Mouse (Mus musculus) neural tube, embryonic 13.5 days (tissue): ENCODE measurements at regions not wholly inside any gene's neighbourhood (a gene's known extent, or its start where the extent isn't known, plus 50 kb on each side); places are given as distances from the start of the nearest gene placed in this dataset.

ENCODE experiments used
- ATAC-seq: fragments of 200-750 bp; cut with Nextera tagmentation; 2 replicates; pipeline ENCODE4 v1.8.0; 2017; ENCODE audit warnings: low read depth, mild to moderate bottlenecking, moderate TSS enrichment, moderate library complexity
- H3K27ac ChIP-seq: fragments of 300-500 bp; sonication (generic); replicated peaks from 2 replicates; pipeline ENCODE4 v1.5.1; 2015; ENCODE audit warnings: moderate library complexity, mild to moderate bottlenecking, inconsistent platforms
- H3K27me3 ChIP-seq: fragments of 300-500 bp; sonication (generic); 2 replicates; pipeline ENCODE4 v1.6.1; 2015; ENCODE audit warnings: mild to moderate bottlenecking, inconsistent platforms
- H3K36me3 ChIP-seq: fragments of 300-500 bp; sonication (generic); 2 replicates; pipeline ENCODE4 v1.6.1; 2015; ENCODE audit warnings: mild to moderate bottlenecking, inconsistent platforms
- H3K4me1 ChIP-seq: fragments of 300-500 bp; sonication (generic); replicated peaks from 2 replicates; pipeline ENCODE4 v1.6.1; 2015; ENCODE audit warnings: inconsistent platforms
- H3K4me2 ChIP-seq: fragments of 300-500 bp; sonication (generic); 2 replicates; pipeline ENCODE4 v1.6.1; 2015; ENCODE audit warnings: inconsistent platforms, mild to moderate bottlenecking, moderate library complexity
- H3K4me3 ChIP-seq: fragments of 300-500 bp; sonication (generic); 2 replicates; pipeline ENCODE4 v1.5.1; 2015; ENCODE audit warnings: mild to moderate bottlenecking, inconsistent platforms
- H3K9ac ChIP-seq: fragments of 300-500 bp; sonication (generic); 2 replicates; pipeline ENCODE4 v1.6.1; 2015; ENCODE audit warnings: moderate library complexity, mild to moderate bottlenecking, inconsistent platforms
- H3K9me3 ChIP-seq: fragments of 300-500 bp; sonication (generic); 2 replicates; pipeline ENCODE4 v1.6.1; 2016; ENCODE audit warnings: inconsistent platforms
- WGBS: fragments of 180-500 bp; shearing (Covaris S2); methylation state at CpG from one replicate; pipeline ENCODE4 v1.1.7; 2015; 5-methylcytosine and 5-hydroxymethylcytosine counted together

DNA sequence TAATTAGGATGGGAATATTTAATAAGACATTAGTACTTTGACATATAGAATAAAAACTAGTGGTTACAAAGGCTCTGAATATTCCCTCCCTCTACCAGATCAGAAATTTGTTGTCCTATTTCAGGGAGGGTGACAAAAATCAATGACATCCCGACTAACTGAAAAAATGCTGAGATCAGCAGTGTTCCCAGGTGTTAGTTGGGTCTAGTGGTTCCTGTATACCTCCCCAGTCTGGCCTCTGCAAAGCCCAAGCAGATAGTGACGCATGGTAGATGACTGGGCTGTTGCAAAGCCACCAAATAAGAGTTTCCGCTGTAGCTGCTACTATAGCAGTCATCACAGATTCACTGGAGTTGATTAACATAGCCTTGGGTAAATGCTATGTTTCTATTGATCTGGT is 59.9 kb upstream of the Gm4791 start:
- H3K4me2 ChIP-seq: no peak overlapping the region
- H3K27me3 ChIP-seq: no peaks in the 10 kb centered on the region
- H3K4me3 ChIP-seq: no peak overlapping the region
- H3K9ac ChIP-seq: no peak overlapping the region
- H3K27ac ChIP-seq: no peak overlapping the region
- no peaks in the 10 kb centered on the region for H3K9me3 ChIP-seq
- WGBS: 80% methylated on average over 3 of the region's 3 CpGs
- no peak for ATAC-seq
- H3K4me1 ChIP-seq: no peaks in the 10 kb centered on the region
- H3K36me3 ChIP-seq: no peaks in the 10 kb centered on the region

DNA sequence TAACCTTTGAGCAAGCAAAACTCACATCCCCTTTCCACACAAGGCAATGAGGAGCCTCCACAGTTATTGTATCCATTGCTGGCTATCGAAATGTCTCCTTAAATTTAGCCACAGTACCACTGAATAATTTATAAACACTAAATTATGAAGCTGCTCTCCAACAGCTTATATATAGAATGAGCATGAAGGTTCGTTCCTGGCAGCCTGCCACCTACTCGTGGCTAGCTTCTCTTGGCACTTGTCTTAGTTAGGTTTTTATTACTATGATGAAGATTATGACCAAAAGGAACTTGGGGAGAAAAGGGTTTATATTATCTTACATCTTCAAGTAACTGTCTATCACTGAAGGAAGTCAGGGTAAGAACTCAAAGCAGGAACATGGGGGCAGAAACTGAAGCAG is 72.9 kb upstream of the Gm4791 start:
- no peaks in the 10 kb centered on the region for H3K27me3 ChIP-seq
- H3K9ac ChIP-seq: no peak overlapping the region
- no peak overlapping the region for H3K4me2 ChIP-seq
- no peaks in the 10 kb centered on the region for H3K36me3 ChIP-seq
- H3K4me1 ChIP-seq: no peaks in the 10 kb centered on the region
- WGBS: 54% methylated on average over 3 of the region's 3 CpGs
- no peak overlapping the region for H3K27ac ChIP-seq
- no peaks in the 10 kb centered on the region for H3K9me3 ChIP-seq
- H3K4me3 ChIP-seq: no peak overlapping the region
- no peak for ATAC-seq

DNA sequence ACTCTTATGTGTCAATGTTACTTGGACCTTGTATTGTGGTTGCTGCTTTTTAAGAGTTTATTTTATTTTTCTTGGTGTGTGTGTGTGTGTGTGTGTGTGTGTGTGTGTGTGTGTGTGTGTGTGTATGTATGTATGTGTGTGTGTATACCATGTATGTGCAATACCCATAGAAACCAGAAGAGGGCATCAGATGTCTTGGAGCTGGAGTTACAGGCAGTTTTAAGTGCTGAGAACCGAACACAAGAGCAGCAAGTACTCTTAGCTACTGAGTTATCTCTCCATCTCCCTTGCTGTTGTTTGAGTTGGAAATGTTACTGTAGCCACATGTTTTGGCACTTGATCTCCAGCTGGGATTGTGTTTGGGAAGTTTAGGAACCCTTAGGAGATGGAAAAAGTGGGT is 78.5 kb upstream of the Gm4791 start:
- WGBS: 87% methylated on average over 1 of the region's 1 CpGs

DNA sequence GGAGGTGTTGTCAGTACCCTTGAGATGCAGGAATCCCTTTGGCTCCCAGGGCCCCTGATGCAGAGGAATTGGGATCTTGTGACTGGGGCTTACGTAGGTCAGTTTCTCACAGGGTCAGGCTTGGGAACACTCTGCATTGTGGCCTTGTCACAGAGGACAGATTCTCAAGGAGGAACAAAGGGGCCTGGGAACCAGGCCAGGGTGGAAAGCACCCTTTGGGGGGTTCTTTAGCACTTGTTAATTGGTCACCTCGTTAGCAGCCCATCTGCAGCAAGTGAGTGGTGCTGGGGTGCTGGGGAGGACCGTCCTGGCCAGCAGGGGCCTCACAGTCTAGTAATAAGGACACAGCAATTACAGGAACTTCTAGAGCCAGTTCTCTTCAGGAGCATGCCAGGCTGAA is 85.3 kb upstream of the Gm4791 start:
- Histone ChIP-seq H3K4me2 (no peak overlapping the region), H3K36me3 (no peaks in the 10 kb centered on the region), H3K27me3 (no peaks in the 10 kb centered on the region), H3K27ac (no peak overlapping the region), H3K4me1 (peaks cover 6% of the 10 kb centered on the region; the same call in 1 of the 2 replicates), H3K9ac (no peak overlapping the region), H3K9me3 (no peaks in the 10 kb centered on the region), H3K4me3 (no peak overlapping the region)
- ATAC-seq: no peak
- 24% methylated on average over 3 of the region's 3 CpGs for WGBS

More for the DNA sequence above, 78.5 kb upstream of the Gm4791 start:
- Histone ChIP-seq H3K4me1 (no peaks in the 10 kb centered on the region), H3K9ac (no peak overlapping the region), H3K36me3 (no peaks in the 10 kb centered on the region), H3K9me3 (no peaks in the 10 kb centered on the region), H3K4me3 (no peak overlapping the region), H3K27me3 (no peaks in the 10 kb centered on the region), H3K27ac (no peak overlapping the region), H3K4me2 (no peak overlapping the region)
- ATAC-seq: no peak

DNA sequence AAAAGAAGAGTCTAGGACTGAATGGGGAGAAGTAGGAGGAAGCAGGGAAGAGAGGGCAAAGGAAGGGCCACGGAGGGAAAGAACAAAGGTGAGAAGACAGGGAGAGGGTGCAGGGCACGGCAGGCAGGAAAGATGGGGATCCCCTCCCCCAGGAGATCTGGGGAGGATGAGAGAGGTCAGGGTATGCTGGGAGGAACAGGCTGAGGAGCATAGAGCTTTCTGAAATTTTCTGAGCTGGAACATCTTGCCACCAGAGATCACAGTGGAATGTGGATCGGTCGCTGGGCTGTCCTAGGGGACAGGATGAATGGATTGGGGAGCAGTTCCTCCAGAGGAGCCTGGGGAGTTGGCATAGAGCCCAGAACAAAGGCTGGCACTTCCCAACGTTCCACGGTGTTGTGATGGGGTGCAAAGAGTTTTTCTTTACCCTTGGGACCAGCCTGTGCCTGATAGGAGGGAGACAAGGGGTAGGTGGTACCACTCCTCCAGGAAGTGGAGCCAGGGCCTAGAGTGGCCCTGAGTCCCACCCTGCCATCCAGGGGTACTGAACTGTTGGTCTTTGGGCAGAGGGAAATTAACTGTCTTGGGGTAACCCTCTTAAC is 89.0 kb upstream of the Gm4791 start:
- no peak overlapping the region for H3K4me3 ChIP-seq
- 40% methylated on average over 6 of the region's 6 CpGs for WGBS
- H3K4me2 ChIP-seq: no peak overlapping the region
- peaks cover 6% of the 10 kb centered on the region; the same call in 1 of the 2 replicates for H3K4me1 ChIP-seq
- ATAC-seq: no peak
- H3K9ac ChIP-seq: no peak overlapping the region
- H3K36me3 ChIP-seq: no peaks in the 10 kb centered on the region
- H3K27ac ChIP-seq: no peak overlapping the region
- no peaks in the 10 kb centered on the region for H3K27me3 ChIP-seq
- no peaks in the 10 kb centered on the region for H3K9me3 ChIP-seq

DNA sequence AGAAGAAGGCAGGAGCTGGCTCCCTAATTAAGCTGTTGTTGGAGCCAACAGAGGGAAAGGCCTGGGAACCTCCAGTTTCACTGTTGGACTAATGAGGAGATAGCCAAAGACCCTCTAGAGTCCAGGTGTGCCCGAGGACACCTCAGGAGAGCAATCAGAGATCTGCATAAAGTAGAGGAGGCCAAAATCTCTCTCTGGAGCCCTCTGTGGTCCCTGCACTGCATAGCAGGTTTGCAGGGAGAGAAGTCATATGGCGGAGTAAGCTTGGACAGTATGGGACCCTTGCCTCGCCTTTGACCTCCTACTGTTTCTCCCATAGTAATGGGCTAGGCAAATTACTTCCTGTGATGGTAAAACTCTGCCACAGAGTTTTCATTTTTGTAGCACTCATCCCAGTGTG is 93.5 kb upstream of the Gm4791 start:
- Histone ChIP-seq H3K36me3 (no peaks in the 10 kb centered on the region), H3K4me3 (no peak overlapping the region), H3K9ac (no peak overlapping the region), H3K4me1 (peaks cover 18% of the 10 kb centered on the region), H3K27me3 (no peaks in the 10 kb centered on the region; the same call in 1 of the 2 replicates), H3K27ac (no peak overlapping the region), H3K9me3 (no peaks in the 10 kb centered on the region), H3K4me2 (no peak overlapping the region)
- ATAC-seq: no peak
- WGBS: 90% methylated on average over 3 of the region's 3 CpGs

DNA sequence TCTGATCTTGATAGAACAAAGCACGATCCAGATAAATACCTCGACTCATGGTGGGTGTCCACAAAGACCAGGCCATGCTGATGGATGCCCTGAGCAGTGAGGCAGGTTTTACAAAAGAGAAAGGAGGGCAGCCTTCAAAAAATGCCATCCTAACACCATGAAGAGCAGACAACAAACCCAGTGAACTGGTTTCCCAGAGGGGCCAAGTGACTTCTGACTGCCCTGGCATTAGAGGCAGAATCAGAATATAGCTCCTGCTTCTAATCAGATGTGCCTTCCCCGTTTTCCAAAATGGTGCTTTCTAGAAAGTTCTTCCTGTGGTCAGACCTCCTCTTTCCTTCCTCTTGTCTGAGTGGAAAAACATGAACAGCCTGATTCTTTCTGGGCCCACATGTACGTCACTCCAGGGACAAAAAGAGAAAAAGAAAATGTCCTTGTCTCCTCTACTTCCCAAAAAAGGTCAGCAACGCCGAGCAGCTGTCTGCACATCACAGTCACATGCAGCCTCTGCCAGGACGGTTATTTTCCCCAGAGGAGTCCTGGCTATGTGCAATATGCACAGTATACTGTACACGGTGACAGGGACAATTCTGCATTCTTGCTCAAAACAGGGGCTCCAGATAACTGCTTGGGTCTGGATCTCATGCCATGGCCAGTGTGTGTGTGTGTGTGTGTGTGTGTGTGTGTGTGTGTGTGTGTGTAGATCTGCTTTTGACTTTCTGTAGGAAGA is 94.9 kb upstream of the Gm4791 start:
- H3K4me2 ChIP-seq: no peak overlapping the region
- H3K4me1 ChIP-seq: peaks cover 24% of the 10 kb centered on the region
- no peaks in the 10 kb centered on the region for H3K9me3 ChIP-seq
- no peaks in the 10 kb centered on the region; the same call in 1 of the 2 replicates for H3K27me3 ChIP-seq
- no peak overlapping the region for H3K27ac ChIP-seq
- H3K36me3 ChIP-seq: no peaks in the 10 kb centered on the region
- ATAC-seq: no peak
- H3K4me3 ChIP-seq: no peak overlapping the region
- H3K9ac ChIP-seq: no peak overlapping the region
- WGBS: 44% methylated on average over 8 of the region's 8 CpGs

DNA sequence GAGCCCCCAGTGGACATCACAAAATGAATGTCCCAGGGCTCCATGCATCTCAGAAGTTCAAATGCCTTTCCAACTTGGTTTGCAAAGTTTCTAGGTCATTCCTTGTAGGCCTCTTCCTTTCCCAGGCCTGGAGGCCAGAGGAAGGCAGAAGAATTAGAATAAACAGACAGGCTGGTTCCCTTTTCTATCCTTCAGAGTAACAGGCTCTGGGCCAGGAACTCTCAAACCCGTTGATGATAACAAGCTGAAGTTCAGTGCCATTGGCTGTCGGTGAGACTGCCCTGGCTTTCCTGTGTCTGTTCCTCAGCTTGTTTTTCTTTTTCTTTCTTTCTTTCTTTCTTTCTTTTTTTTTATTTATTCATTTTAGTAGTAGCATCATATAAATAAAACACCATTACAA is 99.3 kb upstream of the Gm4791 start:
- no peaks in the 10 kb centered on the region for H3K36me3 ChIP-seq
- H3K4me1 ChIP-seq: peaks cover 33% of the 10 kb centered on the region
- H3K9me3 ChIP-seq: 0 out of 2 replicates have a peak, but pooled peaks cover 4% of the 10 kb centered on the region
- H3K4me2 ChIP-seq: no peak overlapping the region
- 83% methylated on average over 2 of the region's 2 CpGs for WGBS
- no peaks in the 10 kb centered on the region; the same call in 1 of the 2 replicates for H3K27me3 ChIP-seq
- H3K9ac ChIP-seq: no peak overlapping the region
- H3K27ac ChIP-seq: no peak overlapping the region
- no peak overlapping the region for H3K4me3 ChIP-seq
- ATAC-seq: no peak

DNA sequence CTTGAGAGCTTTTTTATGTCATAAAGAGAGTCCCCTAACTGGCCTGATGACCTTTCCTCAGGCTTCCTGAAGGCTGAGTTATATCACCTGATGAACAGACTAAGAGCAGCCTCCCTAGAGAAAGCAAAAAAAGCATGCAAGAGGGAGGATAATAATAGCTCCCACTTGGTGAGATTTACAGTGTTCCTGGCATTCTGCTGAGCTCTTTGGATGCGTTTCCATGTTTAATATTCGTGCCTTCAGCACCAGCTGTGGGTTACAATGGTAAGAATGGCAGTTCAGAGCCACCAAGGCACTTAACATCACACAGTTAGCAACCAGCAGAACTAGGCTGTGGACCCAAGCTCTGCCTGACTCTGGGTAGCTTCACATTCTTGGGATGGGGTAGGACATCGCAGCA is 100.4 kb upstream of the Gm4791 start:
- Histone ChIP-seq H3K9me3 (0 out of 2 replicates have a peak, but pooled peaks cover 7% of the 10 kb centered on the region), H3K36me3 (no peaks in the 10 kb centered on the region), H3K9ac (no peak overlapping the region), H3K4me2 (no peak overlapping the region), H3K27me3 (no peaks in the 10 kb centered on the region; the same call in 1 of the 2 replicates), H3K4me1 (peaks cover 32% of the 10 kb centered on the region), H3K27ac (no peak overlapping the region), H3K4me3 (no peak overlapping the region)
- no peak for ATAC-seq
- WGBS: 46% methylated on average over 3 of the region's 3 CpGs

DNA sequence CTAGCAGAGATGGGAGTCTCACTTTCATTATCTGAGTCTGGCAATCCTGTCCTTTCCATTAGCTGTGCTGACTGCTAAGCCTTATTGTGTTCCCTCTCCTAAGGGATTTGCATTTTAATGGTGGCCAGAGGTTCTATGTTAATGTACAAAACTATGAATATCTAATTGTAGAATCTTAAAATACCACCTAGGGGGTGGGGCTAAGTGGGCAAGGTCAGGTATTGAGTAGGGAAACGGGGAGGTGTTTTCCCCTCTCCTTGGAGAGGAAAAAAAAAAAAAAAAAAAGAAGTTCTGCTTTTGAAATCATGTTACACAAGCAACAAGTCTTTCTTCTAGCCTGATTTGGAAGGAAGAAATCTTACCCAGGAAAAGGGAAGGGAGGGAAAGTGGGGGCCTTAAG is 106.7 kb upstream of the Gm4791 start:
- Histone ChIP-seq H3K36me3 (no peaks in the 10 kb centered on the region), H3K27ac (no peak overlapping the region)

DNA sequence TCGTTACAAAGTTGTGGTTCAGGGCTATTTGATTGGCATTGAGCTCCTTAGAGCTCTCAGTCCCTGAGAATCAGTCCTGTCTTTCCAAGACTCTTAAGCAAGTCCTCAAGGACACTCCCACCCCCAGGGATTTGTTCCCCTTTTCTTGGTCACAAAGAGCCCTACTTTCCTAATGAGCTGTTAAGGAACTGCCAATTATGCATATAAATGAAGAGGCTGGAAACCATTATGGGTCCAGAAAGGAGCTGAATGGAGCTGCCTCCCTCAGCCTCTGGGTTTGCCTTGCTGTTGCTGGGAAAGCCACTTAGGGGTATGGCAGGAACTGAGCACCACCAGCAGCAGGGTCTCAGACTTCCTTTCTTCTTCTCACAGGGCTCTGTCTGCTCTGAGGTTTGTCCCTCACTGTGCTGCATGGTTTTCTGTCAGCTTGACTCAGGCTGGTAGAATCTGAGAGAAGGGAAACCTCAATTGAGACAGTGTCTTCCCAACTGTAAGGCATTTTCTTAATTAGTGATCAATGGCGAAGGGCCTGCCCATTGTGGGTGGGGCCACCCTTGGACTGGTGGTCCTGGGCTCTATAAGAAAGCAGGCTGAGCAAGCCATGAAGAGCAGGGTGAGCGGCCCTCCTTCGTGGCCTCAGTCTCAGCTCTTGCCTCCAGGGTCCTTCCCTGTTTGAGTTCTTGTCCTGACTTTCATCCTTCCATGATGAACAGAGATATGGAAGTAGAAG is 108.4 kb upstream of the Gm4791 start:
- H3K27me3 ChIP-seq: no peaks in the 10 kb centered on the region

More for the DNA sequence above, 106.7 kb upstream of the Gm4791 start:
- no peak for ATAC-seq
- WGBS: 56% methylated on average over 1 of the region's 1 CpGs
- H3K27me3 ChIP-seq: no peaks in the 10 kb centered on the region
- H3K9me3 ChIP-seq: 0 out of 2 replicates have a peak, but pooled peaks cover 7% of the 10 kb centered on the region
- H3K9ac ChIP-seq: no peak overlapping the region
- H3K4me1 ChIP-seq: no peaks in the 10 kb centered on the region; the same call in 1 of the 2 replicates
- no peak overlapping the region for H3K4me3 ChIP-seq
- H3K4me2 ChIP-seq: no peak overlapping the region

More for the DNA sequence above, 108.4 kb upstream of the Gm4791 start:
- Histone ChIP-seq H3K9ac (no peak overlapping the region), H3K9me3 (0 out of 2 replicates have a peak, but pooled peaks cover 7% of the 10 kb centered on the region), H3K36me3 (no peaks in the 10 kb centered on the region), H3K4me1 (no peaks in the 10 kb centered on the region; the same call in 1 of the 2 replicates), H3K4me2 (no peak overlapping the region), H3K27ac (no peak overlapping the region), H3K4me3 (no peak overlapping the region)
- ATAC-seq: no peak
- 74% methylated on average over 4 of the region's 4 CpGs for WGBS
